17 mouse cellular contexts compared by ENCODE assay signal in genomic region chr8:121395316-121395715, GRCm38 (mm10).
A peak's percentile ranks its signal among the peaks of the same experiment; 100 is the strongest.
DNase-seq lines count a peak whose midpoint lies in the region; ATAC-seq lines count a peak whose summit lies in the region.
"Had no signal": no experiment of that assay in that cellular context is flagged by ENCODE, and none has a peak within 500 bp of the region (broad histone marks: within the 10 kb centered on the region; RNA-seq: fewer than 3 reads in every experiment).

No protein-coding gene starts in this region.

- H3K36me3 ChIP-seq in limb, embryonic 12.5 days = no peaks in the 10 kb centered on the region
- no peaks in the 10 kb centered on the region for H3K36me3 ChIP-seq in limb, embryonic 10.5 days
- no peaks in the 10 kb centered on the region for H3K36me3 ChIP-seq in embryonic facial prominence, embryonic 12.5 days
- H3K36me3 ChIP-seq: forebrain, embryonic 12.5 days; midbrain, embryonic 15.5 days had no signal

- peak overlapping the region; percentile 77 for H3K27ac ChIP-seq in limb, embryonic 12.5 days
- no peak overlapping the region for H3K27ac ChIP-seq in limb, embryonic 10.5 days
- peak overlapping the region; percentile 84 for H3K27ac ChIP-seq in embryonic facial prominence, embryonic 12.5 days
- H3K27ac ChIP-seq: forebrain, embryonic 12.5 days; hindbrain, postnatal 0 days; liver, embryonic 14.5 days; macrophage; midbrain, embryonic 15.5 days had no signal

- no peaks in the 10 kb centered on the region for H3K9me3 ChIP-seq in limb, embryonic 12.5 days
- H3K9me3 ChIP-seq in limb, embryonic 10.5 days (replicated peaks) = no peaks in the 10 kb centered on the region
- H3K9me3 ChIP-seq in embryonic facial prominence, embryonic 12.5 days = no peaks in the 10 kb centered on the region
- H3K9me3 ChIP-seq: forebrain, embryonic 12.5 days; midbrain, embryonic 15.5 days had no signal

- H3K4me1 ChIP-seq in limb, embryonic 12.5 days (replicated peaks) = peaks cover 88% of the 10 kb centered on the region
- peaks cover 86% of the 10 kb centered on the region for H3K4me1 ChIP-seq in limb, embryonic 10.5 days
- H3K4me1 ChIP-seq in embryonic facial prominence, embryonic 12.5 days = peaks cover 69% of the 10 kb centered on the region

- intact Hi-C loops in gastrocnemius, postnatal 14 days (cut with DNase I; ENCODE audit: low total_unique reads) = loop anchor here (5.0 to 10.0 kb wide), 2 partner anchors 119 to 268 kb away; partner anchors contain the start of gene Foxl1

- H3K9ac ChIP-seq in limb, embryonic 12.5 days (replicated peaks) = no peak overlapping the region
- H3K9ac ChIP-seq in embryonic facial prominence, embryonic 12.5 days = no peak overlapping the region; the same call in 1 of the 2 replicates
- H3K9ac ChIP-seq: forebrain, embryonic 12.5 days; liver, embryonic 14.5 days; midbrain, embryonic 15.5 days had no signal

- peaks cover 84% of the 10 kb centered on the region for H3K27me3 ChIP-seq in limb, embryonic 12.5 days
- H3K27me3 ChIP-seq in limb, embryonic 10.5 days (ENCODE audit: low read depth, poor library complexity, severe bottlenecking) = peaks cover 100% of the 10 kb centered on the region
- peaks cover 28% of the 10 kb centered on the region for H3K27me3 ChIP-seq in embryonic facial prominence, embryonic 12.5 days

- no peak overlapping the region for H3K4me3 ChIP-seq in limb, embryonic 12.5 days (replicated peaks)
- H3K4me3 ChIP-seq in limb, embryonic 10.5 days = no peak overlapping the region
- H3K4me3 ChIP-seq in embryonic facial prominence, embryonic 12.5 days = no peak overlapping the region
- H3K4me3 ChIP-seq: forebrain, embryonic 12.5 days; midbrain, embryonic 15.5 days had no signal

- no peak for ATAC-seq in limb, embryonic 12.5 days (ENCODE audit: insufficient number of reproducible peaks, insufficient read depth, low FRiP score, low TSS enrichment, low read depth)
- no peak for ATAC-seq in embryonic facial prominence, embryonic 12.5 days (ENCODE audit: insufficient number of reproducible peaks, insufficient read depth, low FRiP score, low TSS enrichment)
- ATAC-seq: hindbrain, postnatal 0 days; midbrain, embryonic 15.5 days had no signal

- WGBS in limb, embryonic 12.5 days = 45% methylated on average over 11 of the region's 11 CpGs
- WGBS in limb, embryonic 10.5 days = 48% methylated on average over 11 of the region's 11 CpGs
- WGBS in embryonic facial prominence, embryonic 12.5 days = 30% methylated on average over 11 of the region's 11 CpGs

- peak overlapping the region; percentile 28; the same call in 1 of the 2 replicates for H3K4me2 ChIP-seq in limb, embryonic 12.5 days
- H3K4me2 ChIP-seq in embryonic facial prominence, embryonic 12.5 days (replicated peaks) = peak overlapping the region; percentile 10; the same call in 1 of the 2 replicates
- H3K4me2 ChIP-seq: midbrain, embryonic 15.5 days had no signal

- DNase-seq in heart, adult 18-20 months = peak; percentile 16 to 32
- DNase-seq in heart, adult 8-10 months (ENCODE audit: low spot score) = no peak
- DNase-seq in limb, embryonic 10.5 days (ENCODE audit: low spot score) = no peak
- peak; percentile 77 for DNase-seq in kidney, postnatal 10 days
- no peak for DNase-seq in gastrocnemius, postnatal 14 days
- DNase-seq in T-cell, adult 2 months (ENCODE audit: low spot score) = no peak
- DNase-seq: cerebellum, postnatal 25 days; layer of hippocampus, postnatal 36 days; left cerebral cortex, postnatal 4 days; thymus, postnatal 36 days had no signal

Comparison
In these comparisons a context has a peak if more than half of its experiments do, and no peak if none do; other contexts are left out.
1. DNase-seq: peak in heart, adult 18-20 months (2 of 2) and kidney, postnatal 10 days (single experiment); none in heart, adult 8-10 months (single experiment), limb, embryonic 10.5 days (single experiment), gastrocnemius, postnatal 14 days (single experiment) and T-cell, adult 2 months (single experiment).